Mouse (Mus musculus) fat pad, adult 2 months (tissue): ENCODE data around the gene Nfatc3.

Source experiments
- DNase-seq: peaks from one replicate; pipeline ENCODE4 v3.0.0-alpha.2; 2011; ENCODE audit warnings: low read depth, low spot score; ENCODE audit errors: extremely low read depth

Gene Nfatc3

GRCm38 (mm10) chr8:106177594-106177993 lies 119.0 kb downstream of the Nfatc3 start:
- DNase-seq, result no peak

- DNase-seq, result no peak
Observed at GRCm38 (mm10) chr8:106178428-106178827, 119.8 kb downstream of the Nfatc3 start.
